Mouse (Mus musculus) hematopoietic stem cell, adult 5-6 weeks (primary cell): ENCODE measurements at regions not wholly inside any gene's neighbourhood (a gene's known extent, or its start where the extent isn't known, plus 50 kb on each side); places are given as distances from the start of the nearest gene placed in this dataset.

Experiments
- ATAC-seq, 2 experiments: fragments of 125-278 bp in 1 of 2; replicated peaks in 1 of 2; 2 replicates each; pipeline ENCODE4 v1.8.0; 2016 to 2017; ENCODE audit warnings: inconsistent platforms in 2 of 2, mild to moderate bottlenecking in 2 of 2, moderate number of reproducible peaks in 2 of 2, low read depth in 1 of 2, moderate TSS enrichment in 1 of 2; ENCODE audit not compliant: low FRiP score in 2 of 2, poor library complexity in 2 of 2, severe bottlenecking in 2 of 2, insufficient read depth in 1 of 2, low TSS enrichment in 1 of 2

GRCm38 (mm10) chr3:50983126-50983525, 241.1 kb upstream of the Noct start:
- ATAC-seq: no peak

GRCm38 (mm10) chr3:50983962-50984765, 240.1 kb upstream of the Noct start:
- ATAC-seq: no peak

- no peak for ATAC-seq
Observed at GRCm38 (mm10) chr3:50987821-50988220, 236.4 kb upstream of the Noct start.

GRCm38 (mm10) chr3:50990810-50991209, 233.4 kb upstream of the Noct start:
- no peak for ATAC-seq

- ATAC-seq: no peak
Observed at GRCm38 (mm10) chr3:50992581-50993313, 231.5 kb upstream of the Noct start.

GRCm38 (mm10) chr3:50999745-51000144, 224.5 kb upstream of the Noct start:
- ATAC-seq: no peak

- no peak for ATAC-seq
Observed at GRCm38 (mm10) chr3:51000938-51001337, 223.3 kb upstream of the Noct start.

- ATAC-seq: no peak
Observed at GRCm38 (mm10) chr3:51002662-51003061, 221.6 kb upstream of the Noct start.

GRCm38 (mm10) chr3:51003506-51004170, 220.6 kb upstream of the Noct start:
- no peak for ATAC-seq

GRCm38 (mm10) chr3:51004216-51004615, 220.0 kb upstream of the Noct start:
- no peak for ATAC-seq

- ATAC-seq: no peak
Observed at GRCm38 (mm10) chr3:51009098-51009497, 215.1 kb upstream of the Noct start.

- no peak for ATAC-seq
Observed at GRCm38 (mm10) chr3:51019650-51020346, 204.4 kb upstream of the Noct start.

GRCm38 (mm10) chr3:51024655-51025054, 199.6 kb upstream of the Noct start:
- ATAC-seq: no peak

GRCm38 (mm10) chr3:51031821-51032220, 192.4 kb upstream of the Noct start:
- ATAC-seq: no peak

- ATAC-seq: no peak
Observed at GRCm38 (mm10) chr3:51033292-51033691, 191.0 kb upstream of the Noct start.

- ATAC-seq: no peak
Observed at GRCm38 (mm10) chr3:51036700-51037306, 187.4 kb upstream of the Noct start.

GRCm38 (mm10) chr3:51042223-51042846, 181.9 kb upstream of the Noct start:
- no peak for ATAC-seq
